In genomic region chr2:51599473-51600201, GRCm38 (mm10) we compare ENCODE assay signal across 15 mouse cellular contexts. TPM values are rescaled to one million over a fixed set of nuclear protein-coding genes. Genes with fewer than 3 reads are reported as not detected.
DNase-seq lines count a peak whose midpoint lies in the region; ATAC-seq and TF ChIP-seq lines count a peak whose summit lies in the region.
"Had no signal": no experiment of that assay in that cellular context is flagged by ENCODE, and none has a peak within 500 bp of the region (broad histone marks: within the 10 kb centered on the region; RNA-seq: fewer than 3 reads in every experiment).

No protein-coding gene starts in this region.

- TF ChIP-seq CTCF in kidney, adult 2 months (conservative IDR thresholded peaks at IDR 0.05; ENCODE audit: insufficient read depth, insufficient read length, low read depth, low read length) = no peak
- TF ChIP-seq CTCF in brain, embryonic 14.5 days (IDR thresholded peaks at IDR 0.05; ENCODE audit: borderline replicate concordance, extremely low read depth, insufficient read depth, insufficient read length) = no peak

- H3K36me3 ChIP-seq in kidney, embryonic 14.5 days (ENCODE audit: control insufficient read depth, insufficient read depth, low read length) = no peaks in the 10 kb centered on the region
- no peaks in the 10 kb centered on the region for H3K36me3 ChIP-seq in kidney, adult 2 months (ENCODE audit: control insufficient read depth, insufficient read depth, low read length)
- no peaks in the 10 kb centered on the region for H3K36me3 ChIP-seq in midbrain, embryonic 12.5 days
- H3K36me3 ChIP-seq: heart, embryonic 13.5 days; stomach, embryonic 15.5 days had no signal

- no peak for TF ChIP-seq POLR2A in kidney, adult 2 months (IDR thresholded peaks at IDR 0.05; ENCODE audit: low read depth, low read length)
- no peak for TF ChIP-seq POLR2A in brain, embryonic 14.5 days (IDR thresholded peaks at IDR 0.05; ENCODE audit: borderline replicate concordance, extremely low read depth, insufficient read depth, insufficient read length, poor library complexity, severe bottlenecking)

- intact Hi-C loops in heart, postnatal 25 days (cut with DNase I) = no loop called here

- 36% methylated on average over 19 of the region's 19 CpGs for WGBS in kidney, embryonic 14.5 days
- WGBS in kidney, adult 2 months = 41% methylated on average over 19 of the region's 19 CpGs
- 62% methylated on average over 19 of the region's 19 CpGs for WGBS in midbrain, embryonic 12.5 days

- H3K4me3 ChIP-seq in kidney, embryonic 14.5 days (ENCODE audit: low read length) = peak overlapping the region; percentile 10; the same call in 1 of the 2 replicates
- no peak overlapping the region for H3K4me3 ChIP-seq in kidney, adult 2 months (ENCODE audit: insufficient read depth, low read depth, low read length)
- no peak overlapping the region for H3K4me3 ChIP-seq in midbrain, embryonic 12.5 days
- H3K4me3 ChIP-seq: heart, embryonic 13.5 days; stomach, embryonic 15.5 days had no signal

- peaks cover 5% of the 10 kb centered on the region for H3K4me1 ChIP-seq in kidney, embryonic 14.5 days (ENCODE audit: control insufficient read depth, insufficient read depth, low read length)
- peaks cover 2% of the 10 kb centered on the region; the same call in 1 of the 2 replicates for H3K4me1 ChIP-seq in kidney, adult 2 months (ENCODE audit: control insufficient read depth, insufficient read depth, low read length)
- H3K4me1 ChIP-seq in midbrain, embryonic 12.5 days = peaks cover 6% of the 10 kb centered on the region
- H3K4me1 ChIP-seq: heart, embryonic 13.5 days; stomach, embryonic 15.5 days had no signal

- peak overlapping the region; percentile 36 for H3K4me2 ChIP-seq in kidney, embryonic 14.5 days (replicated peaks; ENCODE audit: low read depth, low read length)
- no peak overlapping the region for H3K4me2 ChIP-seq in midbrain, embryonic 12.5 days (replicated peaks)
- H3K4me2 ChIP-seq: heart, embryonic 13.5 days; lung, embryonic 14.5 days; stomach, embryonic 15.5 days had no signal

- H3K9me3 ChIP-seq in kidney, embryonic 14.5 days (ENCODE audit: control insufficient read depth, low read length) = no peaks in the 10 kb centered on the region
- H3K9me3 ChIP-seq in midbrain, embryonic 12.5 days = no peaks in the 10 kb centered on the region
- H3K9me3 ChIP-seq: heart, embryonic 13.5 days; stomach, embryonic 15.5 days had no signal

- H3K27me3 ChIP-seq in kidney, embryonic 14.5 days (ENCODE audit: control insufficient read depth, insufficient read depth, low read length) = no peaks in the 10 kb centered on the region
- no peaks in the 10 kb centered on the region for H3K27me3 ChIP-seq in kidney, adult 2 months (replicated peaks; ENCODE audit: control insufficient read depth, insufficient read depth, low read length)
- H3K27me3 ChIP-seq in midbrain, embryonic 12.5 days = no peaks in the 10 kb centered on the region
- H3K27me3 ChIP-seq: heart, embryonic 13.5 days; stomach, embryonic 15.5 days had no signal

- 0 out of 2 replicates have a peak, but pooled peaks have one; percentile 12 for ATAC-seq in kidney, embryonic 14.5 days (ENCODE audit: low FRiP score, low TSS enrichment)
- peak; percentile 79 for ATAC-seq in midbrain, embryonic 12.5 days (ENCODE audit: low FRiP score, low read depth)

- DNase-seq in kidney, adult 2 months = no peak
- DNase-seq in brain, embryonic 14.5 days (ENCODE audit: low read depth) = peak; percentile 82
- DNase-seq in gonadal fat pad, adult 2 months (ENCODE audit: low read depth) = peak; percentile 19
- DNase-seq in lung, postnatal 4 days = no peak
- no peak for DNase-seq in spleen, adult 18-20 months
- no peak for DNase-seq in heart, postnatal 25 days (ENCODE audit: low spot score)
- DNase-seq: adrenal gland, postnatal 36 days; cerebellum, postnatal 14 days; kidney, adult 8-10 months; lung, embryonic 14.5 days had no signal

- no peak overlapping the region for H3K27ac ChIP-seq in kidney, embryonic 14.5 days (ENCODE audit: low read depth, low read length)
- no peak overlapping the region for H3K27ac ChIP-seq in kidney, adult 2 months (ENCODE audit: insufficient read depth, low read depth, low read length)
- peak overlapping the region; percentile 77 for H3K27ac ChIP-seq in midbrain, embryonic 12.5 days (replicated peaks)
- H3K27ac ChIP-seq: heart, embryonic 13.5 days; stomach, embryonic 15.5 days had no signal

- H3K9ac ChIP-seq in kidney, embryonic 14.5 days (ENCODE audit: low read depth, low read length) = no peak overlapping the region
- H3K9ac ChIP-seq in midbrain, embryonic 12.5 days (replicated peaks) = 0 out of 2 replicates have a peak overlapping the region, but pooled peaks have one; percentile 11
- H3K9ac ChIP-seq: heart, embryonic 13.5 days; lung, embryonic 14.5 days; stomach, embryonic 15.5 days had no signal

RNA-seq across cellular contexts. Expression of gene Tas2r134, which starts 27.7 kb away (rescaled TPM):
- polyA plus RNA-seq in kidney, embryonic 14.5 days (2014; fragmentation: Nextera tagmentation; extraction: Ambion mirVana) = not detected in 2 replicates
- polyA plus RNA-seq in kidney, adult 2 months (2012; rRNA removed) = not detected in 2 replicates
- polyA plus RNA-seq in brain, embryonic 14.5 days (2012; rRNA removed) = not detected in 2 replicates
- polyA plus RNA-seq in gonadal fat pad, adult 2 months (2012; rRNA removed) = not detected in 2 replicates
- polyA plus RNA-seq in midbrain, embryonic 12.5 days (2016; fragmentation: Nextera tagmentation; extraction: Ambion mirVana) = not detected in 2 replicates
- total RNA-seq in heart, postnatal 25 days (2021) = not detected
- total RNA-seq: adrenal gland, postnatal 36 days; left cerebral cortex, postnatal 36 days had no signal
- polyA plus RNA-seq: heart, embryonic 13.5 days; lung, embryonic 14.5 days; stomach, embryonic 15.5 days had no signal

Comparison
In these comparisons a context has a peak if more than half of its experiments do, and no peak if none do; other contexts are left out.
1. DNase-seq: peak in brain, embryonic 14.5 days (single experiment) and gonadal fat pad, adult 2 months (single experiment); none in kidney, adult 2 months (single experiment), lung, postnatal 4 days (0 of 2), spleen, adult 18-20 months (0 of 2) and heart, postnatal 25 days (single experiment).